Mouse (Mus musculus) right cerebral cortex, adult 2 months (tissue): ENCODE measurements around the gene Gnpnat1.
A peak's percentile ranks its signal among the peaks of the same experiment; 100 is the strongest.

ENCODE experiments used
- DNase-seq, 2 experiments: peaks; one replicate each; pipeline ENCODE4 v3.0.0; 2021 to 2022; ENCODE audit warnings: low spot score in 2 of 2

The Gnpnat1 gene

GRCm38 (mm10) chr14:45403651-45404050 is 1.1 kb downstream of the Gnpnat1 start:
- no peak for DNase-seq

GRCm38 (mm10) chr14:45399836-45400235 is 4.9 kb downstream of the Gnpnat1 start:
- no peak for DNase-seq

DNA sequence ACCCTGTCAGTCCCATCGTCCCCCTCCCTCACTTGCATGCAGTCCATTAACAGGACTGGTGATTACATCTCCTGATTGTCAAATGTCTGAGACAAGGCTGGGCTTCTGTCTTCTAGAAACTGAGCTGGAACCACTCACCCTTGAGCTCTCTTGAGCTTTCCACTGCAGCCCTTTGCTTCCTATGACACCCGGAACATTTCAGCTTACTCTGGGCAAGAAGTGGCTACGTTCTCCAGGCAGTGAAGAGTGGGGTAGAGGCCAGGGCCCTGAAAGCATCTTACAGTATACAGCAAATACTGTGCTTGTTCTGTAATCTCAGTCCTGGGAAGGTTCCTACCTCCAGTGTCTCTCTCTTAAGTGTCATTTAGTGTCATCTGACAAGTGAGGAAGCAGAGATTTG is 15.5 kb downstream of the Gnpnat1 start:
- no peak for DNase-seq

DNA sequence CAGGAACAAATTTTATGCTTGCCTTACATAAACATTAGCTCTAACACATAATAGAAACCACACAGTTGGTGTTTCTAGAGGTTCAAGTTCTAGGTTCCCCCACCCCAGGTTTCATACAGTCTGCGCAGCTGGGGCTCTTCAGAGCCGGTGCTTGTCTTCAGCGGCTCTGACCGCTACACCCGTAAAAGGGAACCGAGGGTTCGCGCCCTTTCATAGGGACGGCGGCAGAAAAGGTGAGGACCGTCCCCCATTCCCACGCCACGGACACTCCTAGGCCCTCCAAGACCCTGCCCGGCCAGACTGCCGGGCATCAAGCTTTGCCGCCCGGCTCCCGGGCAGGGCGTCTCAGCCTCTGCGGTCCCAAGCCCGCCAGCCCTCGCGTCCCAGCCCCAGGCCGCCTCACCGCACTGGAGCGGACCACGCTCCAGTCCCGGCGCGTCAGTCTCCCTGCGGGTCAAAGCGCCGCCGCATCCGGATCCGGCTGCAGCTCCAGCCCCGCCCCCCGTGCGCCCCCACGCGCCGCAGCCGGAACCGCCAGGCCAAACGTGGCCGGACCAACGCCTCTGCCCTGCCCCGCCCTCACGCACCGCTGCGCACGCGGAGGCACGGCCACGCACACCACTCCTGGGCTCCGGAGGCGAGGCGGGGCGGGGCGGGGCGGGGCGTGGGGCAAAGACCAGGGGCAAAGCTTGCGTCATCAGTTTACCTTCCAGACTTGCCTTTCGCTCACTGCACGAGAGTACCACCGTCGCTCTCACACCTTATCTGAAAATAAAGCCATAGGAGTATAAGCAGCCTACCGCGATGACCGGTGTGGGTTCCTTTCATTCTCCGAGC is 16.1 kb downstream of the Gnpnat1 start:
- peak; percentile 88 to 90 for DNase-seq

- no peak for DNase-seq
These were observed 17.2 kb downstream of the Gnpnat1 start for GRCm38 (mm10) chr14:45387480-45387879.

DNA sequence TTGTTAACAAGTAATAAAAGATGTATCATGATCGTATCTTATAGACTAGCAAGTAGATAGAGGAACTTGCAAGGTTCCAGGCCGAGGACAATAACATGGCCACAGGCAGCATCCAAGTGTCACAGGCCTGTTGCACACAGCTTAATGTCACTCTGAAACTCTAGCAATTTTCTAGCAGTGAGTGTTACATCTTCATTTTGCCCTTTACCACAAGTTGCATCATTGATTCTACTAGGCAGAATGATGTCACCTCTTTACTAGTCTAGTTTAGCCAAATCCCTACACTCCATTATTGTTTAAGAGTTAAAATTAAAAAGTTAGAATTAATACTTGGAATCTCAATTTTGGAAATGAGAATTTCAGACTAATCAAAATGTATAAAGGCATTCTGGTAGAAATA is 19.1 kb downstream of the Gnpnat1 start:
- DNase-seq, result no peak

DNA sequence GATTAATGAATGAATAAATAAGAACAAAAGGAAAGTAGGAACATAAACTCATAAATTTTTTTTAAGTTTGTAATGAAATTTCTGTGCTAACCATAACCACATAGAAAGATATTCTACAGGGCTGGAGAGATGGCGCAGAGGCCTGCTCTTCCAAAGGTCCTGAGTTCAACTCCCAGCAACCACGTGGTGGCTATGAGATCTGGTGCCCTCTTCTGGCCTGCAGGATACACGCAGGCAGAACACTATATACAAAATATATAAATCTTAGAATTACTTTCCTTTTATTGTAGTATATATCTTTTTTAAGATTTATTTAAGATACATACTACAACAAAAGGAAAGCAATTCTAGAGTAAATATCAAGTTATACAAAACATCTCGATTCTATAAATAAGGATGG is 21.8 kb downstream of the Gnpnat1 start:
- DNase-seq, result no peak

GRCm38 (mm10) chr14:45380756-45381155 is 24.0 kb downstream of the Gnpnat1 start:
- no peak for DNase-seq

- DNase-seq, result no peak
These were observed 25.9 kb downstream of the Gnpnat1 start for GRCm38 (mm10) chr14:45378771-45379170.

DNA sequence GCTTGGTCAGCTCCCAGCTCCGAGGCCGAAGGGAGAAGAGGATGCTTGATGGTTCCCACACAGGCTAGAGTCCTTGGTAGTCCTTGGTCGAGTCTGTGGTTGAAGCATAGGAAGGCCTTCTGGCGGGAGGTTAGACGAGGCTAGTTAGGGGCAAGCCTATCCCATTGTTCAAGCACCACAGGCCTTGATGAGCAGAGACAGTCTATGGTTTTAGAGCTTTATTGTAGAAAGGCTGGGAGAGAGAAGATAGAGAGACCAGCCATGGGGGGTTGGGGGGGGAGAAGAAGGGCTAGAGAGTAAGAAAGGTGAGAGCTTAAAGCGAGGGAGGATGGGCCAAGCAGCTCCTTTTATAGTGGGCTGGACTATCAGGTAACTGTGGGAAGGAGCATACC is 39.5 kb downstream of the Gnpnat1 start:
- DNase-seq, result no peak

DNA sequence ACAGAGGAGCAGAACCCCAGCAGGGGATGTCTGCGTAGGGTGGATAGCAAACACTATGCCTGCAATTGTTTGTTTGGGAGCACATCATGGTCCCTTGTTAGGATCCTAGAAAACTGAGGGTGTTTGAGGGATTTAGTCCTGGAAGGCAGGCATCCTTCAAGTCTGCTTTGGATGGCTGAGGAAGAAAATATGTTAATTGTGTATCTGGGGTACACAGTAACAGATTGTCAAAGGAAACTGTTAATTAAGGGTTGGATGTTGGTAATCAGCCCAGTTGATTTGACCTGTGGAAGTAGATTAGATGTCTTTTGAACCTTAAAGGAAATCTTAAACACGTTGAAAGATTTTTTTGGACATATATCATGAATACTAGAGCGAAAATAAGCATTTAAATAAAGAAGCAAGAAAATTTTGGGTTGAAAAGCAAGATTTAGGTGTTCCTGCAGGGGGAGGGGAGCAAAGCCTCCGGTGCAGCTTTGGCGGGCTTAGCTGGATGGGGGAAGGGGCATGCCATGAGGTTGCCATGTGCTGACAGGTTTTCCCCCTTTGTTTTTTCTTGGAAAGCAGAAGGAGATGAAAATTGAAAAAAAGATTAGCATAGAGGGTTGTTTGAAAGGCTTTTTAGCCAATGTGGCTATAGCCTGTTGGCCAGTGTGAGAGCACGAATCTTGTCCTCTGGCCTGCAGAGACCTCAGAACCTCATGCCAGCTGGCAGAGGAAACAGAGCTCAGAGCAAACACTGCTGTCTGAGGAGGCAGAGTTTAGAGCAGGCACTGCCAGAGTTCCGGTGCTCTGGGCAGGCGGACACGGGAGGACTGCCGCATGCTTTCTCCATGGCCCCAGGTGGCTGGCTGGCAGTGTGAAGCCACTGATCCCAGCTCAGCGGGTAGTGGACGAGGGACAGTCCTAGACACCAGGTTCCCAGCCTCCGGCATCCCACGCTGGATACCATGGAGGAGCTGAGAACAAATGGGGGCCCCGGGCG is 40.2 kb downstream of the Gnpnat1 start:
- DNase-seq, result no peak

DNA sequence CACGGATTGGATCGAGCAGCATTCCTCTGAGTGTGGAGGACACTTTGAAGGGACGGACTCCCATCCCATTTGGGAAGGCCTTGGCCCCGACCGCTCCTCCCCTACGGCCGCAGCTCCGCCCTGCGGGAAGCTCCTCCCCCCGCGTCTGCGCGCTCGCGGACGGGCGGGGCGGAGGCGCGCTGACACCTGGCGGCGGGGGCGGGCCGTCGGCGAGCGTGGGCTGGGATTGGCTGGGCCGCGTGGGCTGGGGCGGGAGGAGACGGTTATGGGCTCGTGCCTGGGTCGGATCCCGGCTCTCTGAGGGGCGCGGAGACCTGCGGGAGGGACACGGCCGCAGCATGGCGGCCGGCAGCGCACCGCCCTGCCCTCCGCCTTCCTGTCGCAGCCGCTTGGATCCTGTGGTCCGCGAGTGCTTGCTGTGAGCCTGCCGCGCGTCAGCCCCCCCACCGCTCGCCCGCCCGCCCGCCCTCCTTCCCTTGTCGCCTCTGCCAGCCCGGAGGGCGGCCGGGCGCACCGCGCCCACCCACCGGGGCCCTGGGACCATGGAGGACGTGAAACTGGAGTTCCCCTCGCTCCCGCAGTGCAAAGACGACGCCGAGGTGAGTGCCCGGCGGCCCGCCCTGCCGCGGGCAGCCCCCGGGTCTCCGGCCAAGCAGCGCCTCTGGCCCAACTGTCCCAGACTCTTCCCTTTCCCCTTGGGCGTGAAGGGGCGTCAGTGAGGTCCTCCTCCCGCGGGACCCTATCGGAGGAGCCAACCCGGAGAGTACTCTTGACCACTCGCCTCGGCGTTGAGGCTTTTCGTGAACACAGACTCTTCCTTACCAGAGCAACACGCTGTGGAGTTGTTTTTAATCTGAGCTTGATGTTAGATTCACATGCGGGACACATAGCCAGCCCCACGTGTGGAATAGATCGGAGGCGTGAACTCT is 53.5 kb downstream of the Gnpnat1 start, which contains the start of gene Styx:
TSS of gene Styx (plus strand) at position 163 of the 929 bp plus-strand sequence.
- peak; percentile 86 to 88 for DNase-seq

- peak; percentile 87 to 89 for DNase-seq
These were observed 75.0 kb downstream of the Gnpnat1 start, which contains the start of gene Psmc6 for GRCm38 (mm10) chr14:45329589-45330181. TSS of gene Psmc6 (plus strand) at chr14:45329788.

DNA sequence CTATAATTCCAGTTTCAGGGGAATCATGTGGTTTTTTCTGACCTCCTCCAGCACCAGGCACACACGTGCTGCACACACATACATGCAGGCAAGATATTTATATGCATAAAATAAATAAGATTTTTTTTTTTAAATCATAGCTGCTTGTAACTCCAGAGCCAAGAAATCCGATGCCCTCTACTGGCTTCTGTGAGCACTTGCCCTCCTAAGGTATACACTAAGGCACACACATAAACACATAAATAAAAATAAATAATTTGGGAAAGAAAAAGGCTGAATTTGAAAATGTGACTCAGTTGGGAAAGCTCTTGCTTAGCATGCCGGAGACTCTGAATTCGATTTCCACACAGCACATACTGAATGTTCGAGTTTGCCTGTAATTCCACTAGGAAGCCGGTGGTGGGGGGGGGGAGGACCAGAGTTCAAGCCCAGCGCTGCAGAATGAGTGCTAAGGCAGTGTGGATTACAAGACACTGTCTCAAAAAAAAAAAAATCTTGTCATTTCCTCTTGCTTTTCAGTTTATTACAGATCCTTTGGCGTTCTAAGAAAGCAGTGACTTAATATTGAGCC is 75.6 kb downstream of the Gnpnat1 start:
- no peak for DNase-seq

GRCm38 (mm10) chr14:45328072-45328713 is 76.5 kb downstream of the Gnpnat1 start:
- DNase-seq, result no peak
